Mouse (Mus musculus): Measurements from ENCODE around the gene Wbp1l.
A peak's percentile ranks its signal among the peaks of the same experiment; 100 is the strongest.

Gene Wbp1l

GRCm38 (mm10) chr19:46661511-46661910 lies 62.6 kb downstream of the Wbp1l start:
- DNase-seq: no peak

GRCm38 (mm10) chr19:46662214-46662613 lies 63.3 kb downstream of the Wbp1l start:
- DNase-seq: no peak

- no peak for DNase-seq
Observed at GRCm38 (mm10) chr19:46662784-46663183, 63.9 kb downstream of the Wbp1l start.

DNA sequence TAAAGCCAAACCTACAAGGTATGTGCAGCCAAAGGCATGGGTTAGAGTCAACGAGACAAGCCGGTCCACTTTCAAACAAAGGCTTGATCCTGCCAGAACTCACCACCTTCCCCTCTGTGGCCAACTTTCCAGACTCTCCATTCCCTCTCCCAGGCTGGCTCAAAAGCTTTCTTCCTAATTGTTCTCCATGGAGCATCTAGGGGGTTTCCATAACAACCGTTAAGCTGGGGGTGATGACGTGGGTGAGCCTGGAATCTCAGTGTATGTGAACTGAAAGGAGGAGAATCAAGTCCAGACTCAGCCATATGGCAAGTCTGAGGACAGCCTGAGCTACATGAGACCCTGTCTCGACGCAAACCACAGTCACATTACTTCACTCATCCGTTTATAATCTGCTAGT lies 66.6 kb downstream of the Wbp1l start:
- DNase-seq: no peak

DNA sequence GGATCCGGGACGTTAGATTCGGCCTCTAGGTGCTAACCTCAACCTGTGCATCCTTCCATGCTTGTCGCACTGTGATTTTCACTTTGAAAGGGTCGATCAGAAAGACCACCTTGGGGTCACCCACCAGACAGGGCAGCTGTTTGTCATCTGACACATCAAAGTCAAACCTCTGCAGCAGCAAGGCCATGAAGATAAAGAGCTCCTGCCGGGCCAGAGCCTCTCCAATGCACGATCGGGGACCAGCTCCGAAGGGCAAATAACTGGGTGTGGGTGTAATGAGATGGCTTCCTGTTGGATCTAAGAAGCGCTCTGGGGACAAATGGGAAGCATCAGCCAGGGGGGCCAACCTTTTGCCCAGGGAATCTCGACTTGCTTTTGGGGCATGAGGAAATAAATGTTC lies 68.4 kb downstream of the Wbp1l start:
- no peak for DNase-seq

GRCm38 (mm10) chr19:46668263-46668662 lies 69.4 kb downstream of the Wbp1l start:
- DNase-seq: no peak

DNA sequence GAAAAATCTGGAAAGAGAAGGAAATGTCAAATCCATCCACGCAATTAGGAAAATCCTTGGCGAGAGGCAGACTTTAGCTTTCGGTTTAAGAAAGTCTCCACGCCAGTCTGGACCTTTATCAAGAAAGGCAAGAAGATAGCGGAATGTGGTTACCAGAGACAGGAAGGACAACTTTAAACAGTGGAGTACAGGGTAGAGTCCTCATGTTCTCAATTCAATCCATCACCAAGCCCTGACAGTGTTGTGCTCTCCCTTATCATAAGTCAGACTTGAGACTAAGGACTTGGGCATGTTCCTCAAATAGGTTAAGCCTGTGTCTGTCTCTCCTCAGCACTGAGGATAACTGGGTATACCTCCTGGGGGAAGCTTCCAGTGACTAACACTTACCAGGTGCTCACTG lies 70.9 kb downstream of the Wbp1l start:
- no peak for DNase-seq

DNA sequence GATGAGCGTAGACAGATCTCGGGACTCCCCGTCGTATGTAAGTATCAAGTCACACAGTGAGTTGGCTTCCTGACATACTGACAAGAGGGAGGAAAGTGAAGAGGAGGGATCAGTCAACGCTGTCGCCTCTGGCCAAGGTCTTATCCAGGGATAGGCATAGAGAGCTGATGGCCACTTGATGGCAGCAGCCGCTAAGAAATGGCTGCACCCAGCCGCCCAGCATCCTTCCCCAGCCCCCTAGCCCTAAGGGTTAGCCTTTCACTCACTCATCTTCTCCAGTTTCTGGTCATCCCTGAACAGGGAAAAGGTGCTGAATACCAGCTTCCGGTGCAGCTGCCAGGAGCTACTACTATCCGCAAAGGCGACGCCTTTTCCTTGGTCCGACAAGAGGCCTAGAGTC lies 71.8 kb downstream of the Wbp1l start:
- DNase-seq: peak; percentile 40

GRCm38 (mm10) chr19:46672766-46673418 lies 74.0 kb downstream of the Wbp1l start, which contains the start of gene Cyp17a1:
Gene Cyp17a1 (minus strand): TSS chr19:46673172.
- no peak for DNase-seq

DNA sequence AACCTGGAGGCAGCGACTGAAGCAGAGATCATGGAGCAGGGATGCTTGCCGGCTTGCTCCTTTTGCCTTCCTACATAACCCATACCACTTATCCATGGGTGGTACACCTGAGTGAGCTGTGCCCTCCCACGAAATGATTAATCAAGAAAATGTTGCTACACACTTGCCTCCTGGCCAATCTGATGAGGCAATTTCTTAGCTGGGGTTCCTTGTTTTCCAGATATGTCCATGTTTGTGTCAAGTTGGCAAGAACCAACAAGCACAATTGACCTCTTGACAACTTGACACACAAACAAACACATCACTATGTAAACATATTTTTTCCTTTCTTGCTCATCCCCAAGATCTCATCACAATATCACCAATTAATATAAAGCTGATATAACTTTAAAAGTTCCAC lies 76.8 kb downstream of the Wbp1l start:
- no peak for DNase-seq

- DNase-seq: no peak
Observed at GRCm38 (mm10) chr19:46679720-46680383, 81.0 kb downstream of the Wbp1l start.

- peak; percentile 89 for DNase-seq
Observed at GRCm38 (mm10) chr19:46689460-46690372, 90.8 kb downstream of the Wbp1l start, which contains the start of gene Borcs7. Gene Borcs7 (plus strand): TSS chr19:46689906.

DNA sequence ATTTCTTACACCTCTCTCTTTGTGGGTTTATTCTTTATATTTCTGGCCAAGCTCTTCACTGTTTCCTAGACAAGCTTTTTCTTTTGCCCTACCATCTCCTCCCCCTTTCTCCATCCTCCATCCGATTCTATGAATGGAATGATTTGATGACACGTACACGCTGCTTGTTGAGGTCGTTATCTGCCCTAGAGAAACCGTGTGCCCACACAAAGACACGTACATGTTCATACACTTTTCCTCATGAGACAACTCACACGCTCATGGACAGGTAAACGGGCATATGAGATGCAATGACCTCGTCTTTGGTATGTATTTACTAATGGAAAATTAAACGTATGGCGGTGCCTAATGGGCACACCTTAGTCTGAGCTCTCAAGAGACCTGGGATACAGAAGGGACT lies 91.5 kb downstream of the Wbp1l start:
- peak; percentile 31 for DNase-seq

DNA sequence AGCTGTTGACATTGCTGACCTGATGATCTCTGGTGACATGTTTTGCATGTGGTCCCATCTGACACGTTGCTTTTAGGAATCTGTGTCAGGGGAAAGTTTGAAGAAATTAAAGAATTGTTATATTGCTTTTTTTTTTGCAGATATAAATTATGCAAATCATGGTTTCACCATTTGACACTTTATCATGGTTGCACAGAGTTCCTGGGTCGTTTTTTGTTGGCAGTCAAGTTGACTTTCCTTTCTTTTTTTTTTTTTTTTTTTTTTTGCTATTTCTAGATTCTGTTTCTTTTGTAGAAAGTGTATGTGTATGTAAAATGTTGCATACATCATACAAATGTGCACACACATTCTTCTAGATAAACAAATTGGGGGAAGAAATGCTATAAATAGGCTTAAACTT lies 92.2 kb downstream of the Wbp1l start:
- DNase-seq: no peak

- DNase-seq: no peak
Observed at GRCm38 (mm10) chr19:46693146-46693545, 94.3 kb downstream of the Wbp1l start.

- DNase-seq: no peak
Observed at GRCm38 (mm10) chr19:46696482-46696881, 97.6 kb downstream of the Wbp1l start.

DNA sequence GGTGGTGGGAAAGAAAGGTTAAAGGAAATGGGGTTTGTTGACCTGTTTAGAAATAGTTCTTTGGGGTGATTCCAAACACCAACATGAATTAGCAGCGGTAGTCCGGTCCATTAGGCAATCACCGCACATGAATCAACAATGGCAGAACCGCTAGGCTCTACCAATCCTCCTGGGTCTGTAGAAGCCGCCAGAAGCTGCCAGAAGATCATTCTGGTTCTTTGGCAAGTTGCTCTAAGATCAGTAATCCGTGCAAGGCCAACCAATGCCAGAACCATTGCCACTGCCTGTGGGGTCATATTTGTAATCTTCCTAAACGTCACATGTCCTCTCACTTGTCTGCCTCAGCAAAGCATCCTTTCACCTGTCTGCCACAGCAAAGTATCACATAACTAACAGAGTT lies 98.1 kb downstream of the Wbp1l start:
- no peak for DNase-seq

DNA sequence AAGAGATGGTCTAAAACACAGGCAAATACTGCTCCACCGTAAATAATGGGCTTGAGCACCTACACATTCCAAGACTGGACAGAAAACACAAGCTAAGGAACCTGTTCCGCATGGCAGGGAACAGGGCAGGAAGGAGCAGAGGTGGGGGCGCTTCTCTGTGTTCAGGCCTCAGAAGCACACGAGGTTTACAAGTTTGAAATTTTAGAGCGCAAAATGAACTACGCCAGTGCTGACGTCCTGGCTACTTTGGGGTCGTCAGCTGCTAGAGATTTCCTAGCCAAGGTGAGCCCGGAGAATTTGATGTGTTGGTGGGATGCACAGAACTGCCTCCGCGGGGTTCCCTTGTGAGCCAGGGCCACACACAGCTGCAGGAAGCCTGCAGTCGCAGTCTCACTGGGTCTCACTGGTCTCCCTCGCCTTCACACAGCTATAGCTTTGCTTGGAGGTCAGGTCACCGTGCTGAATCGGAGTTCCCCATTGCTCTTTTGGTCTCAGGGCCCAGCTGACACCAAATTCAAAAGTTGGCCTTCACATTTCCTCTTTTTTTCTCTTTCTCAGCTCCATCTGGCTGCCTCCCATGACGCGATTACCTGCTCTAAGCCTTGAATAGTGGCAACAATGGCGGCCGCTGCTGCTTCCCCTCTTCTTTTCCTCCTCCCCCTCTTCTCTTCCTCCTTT lies 99.1 kb downstream of the Wbp1l start:
- DNase-seq: no peak

GRCm38 (mm10) chr19:46699011-46699481 lies 100.2 kb downstream of the Wbp1l start:
- no peak for DNase-seq

GRCm38 (mm10) chr19:46701156-46701555 lies 102.3 kb downstream of the Wbp1l start:
- DNase-seq: no peak

GRCm38 (mm10) chr19:46705779-46706495 lies 107.1 kb downstream of the Wbp1l start:
- no peak for DNase-seq

Measured in cerebellum, adult 9-10 months (tissue).